Mouse (Mus musculus) erythroblast, embryonic 14.5 days (primary cell): ENCODE data around the gene Dapp1. TPM values are rescaled to one million over a fixed set of nuclear protein-coding genes. Genes with fewer than 3 reads are reported as not detected.

Experiments
- H3K27me3 ChIP-seq: 2 replicates; pipeline ENCODE4 v1.6.1; 2012; ENCODE audit warnings: inconsistent platforms; ENCODE audit not compliant: control insufficient read depth
- H3K36me3 ChIP-seq: 2 replicates; pipeline ENCODE4 v1.6.1; 2012; ENCODE audit warnings: mild to moderate bottlenecking, inconsistent platforms; ENCODE audit not compliant: control insufficient read depth
- H3K4me1 ChIP-seq: 2 replicates; pipeline ENCODE4 v1.6.1; 2012; ENCODE audit warnings: inconsistent platforms; ENCODE audit not compliant: control insufficient read depth
- H3K4me3 ChIP-seq: replicated peaks from 2 replicates; pipeline ENCODE3; 2012; ENCODE audit warnings: moderate library complexity, mild to moderate bottlenecking, inconsistent platforms
- H3K9me3 ChIP-seq: 2 replicates; pipeline ENCODE4 v1.6.1; 2012; ENCODE audit warnings: low read length, inconsistent platforms, mixed read lengths; ENCODE audit not compliant: control insufficient read depth
- GATA1 ChIP-seq: IDR thresholded peaks from 2 replicates; pipeline ENCODE4 v1.6.1; 2012; ENCODE audit warnings: low read length, inconsistent platforms, mixed read lengths
- TAL1 ChIP-seq: IDR thresholded peaks from 3 replicates; pipeline ENCODE4 v1.6.1; 2012; ENCODE audit warnings: low read length, inconsistent platforms, mixed read lengths
- polyA plus RNA-seq: library from polyadenylated mRNA; stranded (reverse); fragments of >175 nt; gene quantifications from 2 replicates; pipeline ENCODE4 v1.2.3, GENCODE M21; 2012

Dapp1 gene
- polyA plus RNA-seq, 1 experiment = 0.18 TPM

- H3K27me3 ChIP-seq = no peaks in the 10 kb centered on the region
- peaks cover 6% of the 10 kb centered on the region for H3K4me1 ChIP-seq
- TF ChIP-seq TAL1 (no peak), GATA1 (no peak)
- peaks cover 32% of the 10 kb centered on the region for H3K36me3 ChIP-seq
- no peaks in the 10 kb centered on the region for H3K9me3 ChIP-seq
- no peak overlapping the region for H3K4me3 ChIP-seq
Measured at GRCm38 (mm10) chr3:137896386-137896785, 85.0 kb downstream of the Dapp1 start.

DNA sequence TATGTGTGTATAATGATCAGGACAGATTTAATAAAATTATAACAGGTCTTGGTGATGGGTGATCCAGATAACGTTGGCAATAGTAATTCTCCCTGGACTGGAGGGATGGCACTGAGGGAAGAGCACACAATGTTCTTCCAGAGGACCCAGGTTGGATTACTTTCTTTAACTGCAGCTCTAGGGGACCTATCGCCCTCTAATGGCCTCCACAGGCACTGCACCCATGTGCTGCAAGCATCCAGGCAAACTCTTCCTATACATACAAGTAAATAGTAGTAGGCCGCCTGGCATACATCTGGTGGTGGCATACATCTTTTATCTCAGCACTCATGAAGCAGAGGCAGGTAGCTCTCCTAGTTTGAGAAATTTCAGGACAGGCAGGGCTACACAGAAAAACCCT lies 86.1 kb downstream of the Dapp1 start:
- TF ChIP-seq TAL1 (no peak), GATA1 (no peak)

GRCm38 (mm10) chr3:137893789-137894188 lies 87.6 kb downstream of the Dapp1 start:
- Histone ChIP-seq H3K4me3 (no peak overlapping the region), H3K36me3 (peaks cover 45% of the 10 kb centered on the region), H3K27me3 (no peaks in the 10 kb centered on the region), H3K9me3 (no peaks in the 10 kb centered on the region; the same call in 1 of the 2 replicates), H3K4me1 (peaks cover 18% of the 10 kb centered on the region)
- TF ChIP-seq TAL1 (no peak), GATA1 (no peak)

More for the DNA sequence above, 86.1 kb downstream of the Dapp1 start:
- no peaks in the 10 kb centered on the region for H3K9me3 ChIP-seq
- H3K4me1 ChIP-seq = peaks cover 9% of the 10 kb centered on the region
- H3K27me3 ChIP-seq = no peaks in the 10 kb centered on the region
- H3K36me3 ChIP-seq = peaks cover 32% of the 10 kb centered on the region
- H3K4me3 ChIP-seq = no peak overlapping the region

DNA sequence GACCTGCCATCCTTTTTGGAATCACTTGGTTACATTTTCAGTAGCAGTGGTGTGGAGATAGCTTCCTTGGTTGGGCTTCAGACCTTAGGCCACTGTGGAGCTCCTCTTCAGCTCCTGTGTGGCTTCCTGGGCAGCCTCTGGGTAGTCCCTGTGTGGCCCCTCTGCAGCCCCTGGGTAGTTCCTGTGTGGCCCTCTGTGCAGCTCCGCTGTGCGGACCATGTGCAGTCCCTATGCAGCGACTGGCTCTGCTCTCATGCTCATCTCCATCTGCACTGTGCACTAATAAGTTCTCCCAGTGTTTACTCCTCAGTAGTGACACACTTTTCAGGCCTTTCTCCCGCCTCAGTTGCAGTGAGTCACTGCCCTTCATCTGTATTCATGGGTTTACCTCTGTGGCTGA lies 89.2 kb downstream of the Dapp1 start:
- TF ChIP-seq TAL1 = no peak
- no peak for TF ChIP-seq GATA1
- Histone ChIP-seq H3K36me3 (peaks cover 37% of the 10 kb centered on the region), H3K4me1 (peaks cover 19% of the 10 kb centered on the region), H3K4me3 (no peak overlapping the region), H3K27me3 (no peaks in the 10 kb centered on the region), H3K9me3 (no peaks in the 10 kb centered on the region; the same call in 1 of the 2 replicates)

- Histone ChIP-seq H3K9me3 (no peaks in the 10 kb centered on the region; the same call in 1 of the 2 replicates), H3K4me3 (no peak overlapping the region), H3K36me3 (peaks cover 39% of the 10 kb centered on the region), H3K4me1 (peaks cover 19% of the 10 kb centered on the region), H3K27me3 (no peaks in the 10 kb centered on the region)
- TF ChIP-seq GATA1 = no peak
- no peak for TF ChIP-seq TAL1
Measured at GRCm38 (mm10) chr3:137891089-137891488, 90.3 kb downstream of the Dapp1 start.

- TF ChIP-seq TAL1 (no peak), GATA1 (no peak)
- peaks cover 19% of the 10 kb centered on the region for H3K4me1 ChIP-seq
- H3K27me3 ChIP-seq = no peaks in the 10 kb centered on the region
- H3K36me3 ChIP-seq = peaks cover 26% of the 10 kb centered on the region
- H3K4me3 ChIP-seq = no peak overlapping the region
- H3K9me3 ChIP-seq = no peaks in the 10 kb centered on the region; the same call in 1 of the 2 replicates
Measured at GRCm38 (mm10) chr3:137887961-137888360, 93.4 kb downstream of the Dapp1 start.

DNA sequence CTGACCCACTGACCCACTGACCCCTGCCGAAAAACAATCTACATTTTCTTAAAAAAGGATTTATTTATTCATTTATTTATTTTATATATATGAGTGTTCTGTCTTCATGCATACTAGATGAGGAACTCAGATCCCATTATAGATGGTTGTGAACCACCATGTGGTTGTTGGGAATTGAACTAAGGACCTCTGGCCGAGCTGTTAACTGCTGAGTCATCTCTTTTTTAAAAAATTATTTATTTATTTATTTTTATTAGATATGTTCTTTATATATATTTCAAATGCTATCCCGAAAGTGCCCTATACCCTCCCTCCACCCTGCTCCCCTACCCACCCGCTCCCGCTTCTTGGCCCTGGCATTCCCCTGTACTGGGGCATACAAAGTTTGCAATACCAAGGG lies 100.3 kb downstream of the Dapp1 start:
- TF ChIP-seq GATA1 (no peak), TAL1 (no peak)
- peaks cover 6% of the 10 kb centered on the region for H3K36me3 ChIP-seq
- H3K4me1 ChIP-seq = peaks cover 11% of the 10 kb centered on the region
- no peaks in the 10 kb centered on the region for H3K27me3 ChIP-seq
- H3K4me3 ChIP-seq = no peak overlapping the region
- H3K9me3 ChIP-seq = no peaks in the 10 kb centered on the region

Other genes with a start within 250 kb of the Dapp1 start
- 289 and 384 TPM in 2 replicates for gene H2afz, start 117.1 kb downstream of the Dapp1 start, polyA plus RNA-seq
- gene Dnajb14, start 113.9 kb downstream of the Dapp1 start, polyA plus RNA-seq = 0.11 and 0.14 TPM in 2 replicates
- 1.8 and 2.7 TPM in 2 replicates for gene Lamtor3, start 63.0 kb downstream of the Dapp1 start, polyA plus RNA-seq
- not detected in 2 replicates for gene 1110002E22Rik, start 83.5 kb upstream of the Dapp1 start, polyA plus RNA-seq
- not detected in 2 replicates for gene Gm5105, start 85.8 kb upstream of the Dapp1 start, polyA plus RNA-seq
- 0.45 and 0.54 TPM in 2 replicates for gene Trmt10a, start 161.9 kb upstream of the Dapp1 start, polyA plus RNA-seq
- gene Mttp, start 163.4 kb upstream of the Dapp1 start, polyA plus RNA-seq = 0.02 and 0.04 TPM in 2 replicates
- gene 4930579F01Rik, start 212.3 kb upstream of the Dapp1 start, polyA plus RNA-seq = not detected in 2 replicates
- gene Adh7, start 236.2 kb upstream of the Dapp1 start, polyA plus RNA-seq = not detected in 2 replicates